Mouse (Mus musculus) neural tube, embryonic 10.5 days (tissue): ENCODE results near the gene Sez6l2.

Experiments
- DNase-seq: peaks from one replicate; pipeline ENCODE4 v3.0.0-alpha.2; 2017; ENCODE audit warnings: low spot score; ENCODE audit errors: extremely low spot score

The Sez6l2 gene

GRCm38 (mm10) chr7:127007313-127008024, 57.1 kb downstream of the Sez6l2 start:
- DNase-seq: no peak

GRCm38 (mm10) chr7:127008239-127009019, 58.1 kb downstream of the Sez6l2 start:
- DNase-seq: no peak

GRCm38 (mm10) chr7:127009307-127010085, 59.1 kb downstream of the Sez6l2 start:
- no peak for DNase-seq

GRCm38 (mm10) chr7:127011051-127011450, 60.7 kb downstream of the Sez6l2 start:
- DNase-seq: no peak

GRCm38 (mm10) chr7:127011717-127012116, 61.4 kb downstream of the Sez6l2 start:
- DNase-seq: no peak

- DNase-seq: no peak
Observed at GRCm38 (mm10) chr7:127012374-127012773, 62.0 kb downstream of the Sez6l2 start.

GRCm38 (mm10) chr7:127012845-127013244, 62.5 kb downstream of the Sez6l2 start:
- DNase-seq: no peak

GRCm38 (mm10) chr7:127013385-127013784, 63.0 kb downstream of the Sez6l2 start:
- DNase-seq: no peak

- DNase-seq: peak; percentile 26
Observed at GRCm38 (mm10) chr7:127014320-127014719, 64.0 kb downstream of the Sez6l2 start, which contains the start of gene Mvp. TSS of gene Mvp (minus strand) at chr7:127014621.

- no peak for DNase-seq
Observed at GRCm38 (mm10) chr7:127014993-127015392, 64.6 kb downstream of the Sez6l2 start.

GRCm38 (mm10) chr7:127016081-127016480, 65.7 kb downstream of the Sez6l2 start:
- peak; percentile 51 for DNase-seq

- no peak for DNase-seq
Observed at GRCm38 (mm10) chr7:127016481-127016485, 65.9 kb downstream of the Sez6l2 start, which contains the start of gene Pagr1b. TSS of gene Pagr1b (minus strand) at chr7:127016484.

- no peak for DNase-seq
Observed at GRCm38 (mm10) chr7:127016486-127016938, 66.1 kb downstream of the Sez6l2 start.

- peak; percentile 98 for DNase-seq
Observed at GRCm38 (mm10) chr7:127016971-127017949, 66.9 kb downstream of the Sez6l2 start, which contains the start of gene Pagr1a. TSS of gene Pagr1a (minus strand) at chr7:127017352.

- DNase-seq: peak; percentile 15
Observed at GRCm38 (mm10) chr7:127017950-127018345, 67.6 kb downstream of the Sez6l2 start.

GRCm38 (mm10) chr7:127018416-127019305, 68.3 kb downstream of the Sez6l2 start:
- DNase-seq: no peak

GRCm38 (mm10) chr7:127019306-127019960, 69.1 kb downstream of the Sez6l2 start:
- DNase-seq: no peak

GRCm38 (mm10) chr7:127020031-127020430, 69.7 kb downstream of the Sez6l2 start:
- no peak for DNase-seq
